Mouse (Mus musculus): ENCODE data around the gene Zfp62. TPM values are rescaled to one million over a fixed set of nuclear protein-coding genes. Genes with fewer than 3 reads are reported as not detected.
A peak's percentile ranks its signal among the peaks of the same experiment; 100 is the strongest.
"Not testable (repeated sequence)": the region's sequence is repeated elsewhere in the genome, so short reads cannot be mapped to it uniquely, and the experiment has no call there.

Zfp62 gene
- polyA plus RNA-seq, 1 experiment from 2014 or later, result 35.3 TPM

- Histone ChIP-seq H3K27me3 (replicated peaks; ENCODE audit: control insufficient read depth, insufficient read depth, low read length) (no peaks in the 10 kb centered on the region), H3K9me3 (ENCODE audit: control insufficient read depth, low read length) (no peaks in the 10 kb centered on the region), H3K4me2 (ENCODE audit: low read length) (no peak overlapping the region), H3K36me3 (ENCODE audit: control insufficient read depth, insufficient read depth, low read length) (no peaks in the 10 kb centered on the region), H3K9ac (ENCODE audit: low read depth, low read length) (no peak overlapping the region), H3K4me3 (ENCODE audit: low read length) (no peak overlapping the region), H3K4me1 (ENCODE audit: control insufficient read depth, insufficient read depth, low read depth, low read length) (no peaks in the 10 kb centered on the region), H3K27ac (ENCODE audit: low read depth, low read length) (no peak overlapping the region)
- no peak for ATAC-seq
- 81% methylated on average over 6 of the region's 6 CpGs for WGBS
These were observed 16.6 kb upstream of the Zfp62 start for GRCm38 (mm10) chr11:49186452-49186851.

- no peak for ATAC-seq
- Histone ChIP-seq H3K4me1 (ENCODE audit: control insufficient read depth, insufficient read depth, low read depth, low read length) (no peaks in the 10 kb centered on the region), H3K9ac (ENCODE audit: low read depth, low read length) (no peak within 1 kb of the TSS), H3K27me3 (replicated peaks; ENCODE audit: control insufficient read depth, insufficient read depth, low read length) (no peaks in the 10 kb centered on the region), H3K9me3 (ENCODE audit: control insufficient read depth, low read length) (no peaks in the 10 kb centered on the region), H3K4me3 (ENCODE audit: low read length) (no peak within 1 kb of the TSS), H3K27ac (ENCODE audit: low read depth, low read length) (no peak within 1 kb of the TSS), H3K4me2 (ENCODE audit: low read length) (no peak within 1 kb of the TSS), H3K36me3 (ENCODE audit: control insufficient read depth, insufficient read depth, low read length) (no peaks in the 10 kb centered on the region)
- WGBS, result 81% methylated on average over 8 of the region's 8 CpGs
These were observed 16.1 kb upstream of the Zfp62 start, which contains the start of gene Btnl9 for GRCm38 (mm10) chr11:49186955-49187488. Btnl9 (minus strand) TSS chr11:49187159.

- Histone ChIP-seq H3K27ac (ENCODE audit: low read depth, low read length) (no peak overlapping the region), H3K4me2 (ENCODE audit: low read length) (no peak overlapping the region), H3K4me1 (ENCODE audit: control insufficient read depth, insufficient read depth, low read depth, low read length) (no peaks in the 10 kb centered on the region), H3K4me3 (ENCODE audit: low read length) (no peak overlapping the region), H3K9ac (ENCODE audit: low read depth, low read length) (no peak overlapping the region), H3K36me3 (ENCODE audit: control insufficient read depth, insufficient read depth, low read length) (no peaks in the 10 kb centered on the region), H3K27me3 (replicated peaks; ENCODE audit: control insufficient read depth, insufficient read depth, low read length) (no peaks in the 10 kb centered on the region), H3K9me3 (ENCODE audit: control insufficient read depth, low read length) (no peaks in the 10 kb centered on the region)
- ATAC-seq, result no peak
- WGBS, result 87% methylated on average over 10 of the region's 10 CpGs
These were observed 15.4 kb upstream of the Zfp62 start for GRCm38 (mm10) chr11:49187701-49188100.

GRCm38 (mm10) chr11:49189737-49190136 is 13.4 kb upstream of the Zfp62 start:
- 0 out of 2 replicates have a peak, but pooled peaks have one; percentile 50 for ATAC-seq
- WGBS, result 7% methylated on average over 7 of the region's 7 CpGs
- H3K27ac ChIP-seq (ENCODE audit: low read depth, low read length), result no peak overlapping the region

GRCm38 (mm10) chr11:49191083-49191482 is 12.0 kb upstream of the Zfp62 start:
- no peak for ATAC-seq

More at GRCm38 (mm10) chr11:49189737-49190136, 13.4 kb upstream of the Zfp62 start:
- Histone ChIP-seq H3K4me3 (ENCODE audit: low read length) (no peak overlapping the region), H3K36me3 (ENCODE audit: control insufficient read depth, insufficient read depth, low read length) (no peaks in the 10 kb centered on the region), H3K4me1 (ENCODE audit: control insufficient read depth, insufficient read depth, low read depth, low read length) (no peaks in the 10 kb centered on the region), H3K9ac (ENCODE audit: low read depth, low read length) (no peak overlapping the region), H3K9me3 (ENCODE audit: control insufficient read depth, low read length) (no peaks in the 10 kb centered on the region), H3K27me3 (replicated peaks; ENCODE audit: control insufficient read depth, insufficient read depth, low read length) (no peaks in the 10 kb centered on the region), H3K4me2 (ENCODE audit: low read length) (no peak overlapping the region)

GRCm38 (mm10) chr11:49194771-49195170 is 8.3 kb upstream of the Zfp62 start:
- not testable (repeated sequence) for ATAC-seq; H3K27ac ChIP-seq (ENCODE audit: low read depth, low read length); H3K9ac ChIP-seq (ENCODE audit: low read depth, low read length); H3K4me1 ChIP-seq (ENCODE audit: control insufficient read depth, insufficient read depth, low read depth, low read length); H3K27me3 ChIP-seq (replicated peaks; ENCODE audit: control insufficient read depth, insufficient read depth, low read length); H3K36me3 ChIP-seq (ENCODE audit: control insufficient read depth, insufficient read depth, low read length); H3K9me3 ChIP-seq (ENCODE audit: control insufficient read depth, low read length); H3K4me2 ChIP-seq (ENCODE audit: low read length); H3K4me3 ChIP-seq (ENCODE audit: low read length)
- WGBS, result 93% methylated on average over 8 of the region's 9 CpGs

More at GRCm38 (mm10) chr11:49191083-49191482, 12.0 kb upstream of the Zfp62 start:
- Histone ChIP-seq H3K4me2 (ENCODE audit: low read length) (no peak overlapping the region), H3K27ac (ENCODE audit: low read depth, low read length) (no peak overlapping the region), H3K9me3 (ENCODE audit: control insufficient read depth, low read length) (no peaks in the 10 kb centered on the region), H3K27me3 (replicated peaks; ENCODE audit: control insufficient read depth, insufficient read depth, low read length) (no peaks in the 10 kb centered on the region), H3K9ac (ENCODE audit: low read depth, low read length) (no peak overlapping the region), H3K36me3 (ENCODE audit: control insufficient read depth, insufficient read depth, low read length) (no peaks in the 10 kb centered on the region), H3K4me3 (ENCODE audit: low read length) (no peak overlapping the region), H3K4me1 (ENCODE audit: control insufficient read depth, insufficient read depth, low read depth, low read length) (no peaks in the 10 kb centered on the region)
- WGBS, result 60% methylated on average over 2 of the region's 2 CpGs

- 90% methylated on average over 7 of the region's 7 CpGs for WGBS
- no peaks in the 10 kb centered on the region for H3K9me3 ChIP-seq (ENCODE audit: control insufficient read depth, low read length)
- no peaks in the 10 kb centered on the region for H3K4me1 ChIP-seq (ENCODE audit: control insufficient read depth, insufficient read depth, low read depth, low read length)
These were observed 7.2 kb upstream of the Zfp62 start for GRCm38 (mm10) chr11:49195819-49196322.

GRCm38 (mm10) chr11:49200666-49201065 is 2.4 kb upstream of the Zfp62 start:
- H3K27ac ChIP-seq (ENCODE audit: low read depth, low read length), result no peak overlapping the region
- H3K4me1 ChIP-seq (ENCODE audit: control insufficient read depth, insufficient read depth, low read depth, low read length), result peaks cover 13% of the 10 kb centered on the region
- H3K4me2 ChIP-seq (ENCODE audit: low read length), result no peak overlapping the region
- ATAC-seq, result no peak
- H3K36me3 ChIP-seq (ENCODE audit: control insufficient read depth, insufficient read depth, low read length), result no peaks in the 10 kb centered on the region
- no peak overlapping the region for H3K4me3 ChIP-seq (ENCODE audit: low read length)
- H3K9me3 ChIP-seq (ENCODE audit: control insufficient read depth, low read length), result no peaks in the 10 kb centered on the region
- H3K9ac ChIP-seq (ENCODE audit: low read depth, low read length), result no peak overlapping the region
- no peaks in the 10 kb centered on the region for H3K27me3 ChIP-seq (replicated peaks; ENCODE audit: control insufficient read depth, insufficient read depth, low read length)

More at GRCm38 (mm10) chr11:49195819-49196322, 7.2 kb upstream of the Zfp62 start:
- no peak overlapping the region for H3K9ac ChIP-seq (ENCODE audit: low read depth, low read length)
- H3K27ac ChIP-seq (ENCODE audit: low read depth, low read length), result no peak overlapping the region
- H3K36me3 ChIP-seq (ENCODE audit: control insufficient read depth, insufficient read depth, low read length), result no peaks in the 10 kb centered on the region
- no peak for ATAC-seq
- H3K27me3 ChIP-seq (replicated peaks; ENCODE audit: control insufficient read depth, insufficient read depth, low read length), result no peaks in the 10 kb centered on the region
- H3K4me2 ChIP-seq (ENCODE audit: low read length), result no peak overlapping the region
- H3K4me3 ChIP-seq (ENCODE audit: low read length), result no peak overlapping the region

GRCm38 (mm10) chr11:49201142-49201541 is 1.9 kb upstream of the Zfp62 start:
- ATAC-seq, result no peak
- Histone ChIP-seq H3K27ac (ENCODE audit: low read depth, low read length) (no peak overlapping the region), H3K4me1 (ENCODE audit: control insufficient read depth, insufficient read depth, low read depth, low read length) (peaks cover 13% of the 10 kb centered on the region), H3K4me3 (ENCODE audit: low read length) (no peak overlapping the region), H3K9ac (ENCODE audit: low read depth, low read length) (no peak overlapping the region), H3K9me3 (ENCODE audit: control insufficient read depth, low read length) (no peaks in the 10 kb centered on the region), H3K27me3 (replicated peaks; ENCODE audit: control insufficient read depth, insufficient read depth, low read length) (no peaks in the 10 kb centered on the region), H3K36me3 (ENCODE audit: control insufficient read depth, insufficient read depth, low read length) (no peaks in the 10 kb centered on the region), H3K4me2 (ENCODE audit: low read length) (no peak overlapping the region)

Data from hindbrain, embryonic 16.5 days (tissue).